Mouse (Mus musculus): ENCODE data around the gene Sirt1.
"Not testable (repeated sequence)": the region's sequence is repeated elsewhere in the genome, so short reads cannot be mapped to it uniquely, and the experiment has no call there.

Sirt1 gene

GRCm38 (mm10) chr10:63381498-63382280, at the start of gene Sirt1:
TSS of gene Sirt1 (minus strand) at chr10:63381704.
- peak; percentile 25 to 40 for DNase-seq

- peak; percentile 91 for DNase-seq
These were observed 48.3 kb upstream of the Sirt1 start, which contains the start of gene Ctnna3 for GRCm38 (mm10) chr10:63429785-63430305. TSS of gene Ctnna3 (plus strand) at chr10:63430098.

- peak; percentile 99 to 100 for DNase-seq
These were observed 47.9 kb upstream of the Sirt1 start for GRCm38 (mm10) chr10:63429380-63429779.

- peak in 1 of 2 experiments; percentile 9 for DNase-seq
These were observed 47.5 kb upstream of the Sirt1 start for GRCm38 (mm10) chr10:63429023-63429340.

GRCm38 (mm10) chr10:63428243-63429022, 46.9 kb upstream of the Sirt1 start:
- DNase-seq: peak; percentile 33 to 49

GRCm38 (mm10) chr10:63427146-63427545, 45.6 kb upstream of the Sirt1 start:
- no peak for DNase-seq

- DNase-seq: peak; percentile 44 to 48
These were observed 42.9 kb upstream of the Sirt1 start for GRCm38 (mm10) chr10:63424475-63424814.

DNA sequence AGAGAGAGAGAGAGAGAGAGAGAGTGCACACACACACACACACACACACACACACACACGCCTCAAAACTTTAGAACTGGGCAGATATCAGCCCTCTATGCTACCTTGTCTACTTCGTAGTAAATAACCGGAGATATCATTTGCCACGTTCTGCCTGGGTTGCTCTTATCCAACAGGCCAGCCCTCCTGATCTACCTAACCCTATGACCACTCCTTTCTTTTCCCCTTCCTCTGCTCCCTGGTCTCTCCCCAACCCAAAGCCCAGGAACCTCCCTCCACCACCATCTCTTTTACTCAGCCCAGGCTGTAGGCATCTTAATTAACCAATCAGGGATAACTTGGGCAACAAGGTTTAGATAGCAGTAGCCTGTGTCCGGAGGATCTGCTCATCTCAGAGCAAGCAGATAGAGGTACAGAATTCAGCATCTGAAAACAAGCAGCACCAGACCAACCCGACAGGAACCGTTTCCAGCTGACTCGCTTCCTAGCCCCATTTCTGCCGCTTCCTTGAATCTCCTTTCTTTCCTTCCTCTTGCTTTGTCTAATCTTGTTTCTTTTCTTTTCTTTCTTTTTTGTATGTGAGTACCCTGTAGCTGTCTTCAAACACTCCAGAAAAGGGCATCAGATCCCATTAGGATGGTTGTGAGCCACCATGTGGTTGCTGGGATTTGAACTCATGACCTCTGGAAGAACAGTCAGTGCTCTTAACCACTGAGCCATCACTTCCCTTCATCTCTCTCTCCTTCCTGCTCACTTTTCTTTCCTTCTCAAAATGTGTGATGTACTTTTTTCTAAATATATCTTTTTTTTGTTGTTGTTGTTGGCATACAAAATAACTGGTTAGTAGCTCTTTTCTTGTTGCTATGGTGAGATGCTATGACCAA, 42.3 kb upstream of the Sirt1 start:
- DNase-seq: no peak

GRCm38 (mm10) chr10:63422736-63422992, 41.2 kb upstream of the Sirt1 start:
- peak in 1 of 2 experiments; percentile 17 for DNase-seq

- peak; percentile 47 to 71 for DNase-seq
These were observed 40.5 kb upstream of the Sirt1 start, which contains the start of gene Gm7075 for GRCm38 (mm10) chr10:63421739-63422735. TSS of gene Gm7075 (minus strand) at chr10:63421789.

- DNase-seq: peak in 1 of 2 experiments; percentile 14
These were observed 35.6 kb upstream of the Sirt1 start for GRCm38 (mm10) chr10:63417061-63417460.

DNA sequence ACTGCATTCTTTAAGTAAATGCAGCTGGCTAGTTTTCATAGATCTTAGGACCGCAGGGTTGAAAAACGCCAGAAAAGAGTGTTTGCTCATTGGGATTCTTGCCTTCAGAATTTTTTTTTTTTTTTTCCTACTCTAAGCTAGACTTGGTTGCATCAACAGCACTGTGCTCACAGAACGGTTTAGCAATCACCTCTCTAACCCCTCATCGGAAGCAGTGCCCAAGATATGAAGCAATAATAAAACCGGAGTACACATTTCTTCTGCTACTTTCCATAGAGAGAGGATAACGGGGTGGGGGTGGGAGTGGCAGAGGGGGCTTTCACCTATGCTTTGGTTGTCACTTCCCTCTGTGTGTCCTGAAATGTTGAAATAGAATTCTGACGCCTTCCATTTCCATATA, 34.3 kb upstream of the Sirt1 start:
- DNase-seq: no peak

GRCm38 (mm10) chr10:63415287-63415686, 33.8 kb upstream of the Sirt1 start:
- DNase-seq: no peak

DNA sequence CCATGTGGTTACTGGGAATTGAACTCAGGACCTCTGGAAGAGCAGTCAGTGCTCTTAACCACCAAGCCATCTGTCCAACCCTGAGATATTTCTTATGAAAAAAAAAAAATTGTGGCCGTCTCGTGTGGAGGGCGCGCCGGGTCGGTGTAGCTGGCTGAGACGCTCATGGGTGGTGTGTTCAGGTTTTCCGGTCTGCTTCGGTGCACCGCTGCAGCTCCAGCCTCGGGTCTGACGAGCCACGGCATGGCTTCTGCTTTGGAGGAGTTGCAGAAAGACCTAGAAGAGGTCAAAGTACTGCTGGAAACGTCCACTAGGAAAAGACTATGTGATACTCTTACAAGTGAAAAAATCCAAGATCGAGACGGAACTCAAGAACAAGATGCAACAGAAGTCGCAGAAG, 31.3 kb upstream of the Sirt1 start:
- no peak for DNase-seq

DNA sequence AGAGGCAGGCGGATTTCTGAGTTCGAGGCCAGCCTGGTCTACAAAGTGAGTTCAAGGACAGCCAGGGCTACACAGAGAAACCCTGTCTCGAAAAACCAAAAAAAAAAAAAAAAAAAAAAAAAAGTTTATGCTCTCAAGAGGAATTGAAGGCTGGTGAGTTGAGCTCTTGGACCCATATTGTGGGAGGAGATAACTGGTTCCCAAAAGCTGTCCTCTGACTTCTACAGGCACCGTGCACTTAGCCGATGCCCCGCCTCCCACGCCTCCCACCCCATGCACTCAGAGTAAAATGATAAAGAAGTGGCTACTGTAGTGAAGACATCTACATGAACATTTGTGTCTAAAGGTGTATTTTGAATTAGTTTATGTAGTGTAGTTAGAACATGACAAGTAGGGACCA, 30.2 kb upstream of the Sirt1 start:
- DNase-seq: not testable (repeated sequence)

DNA sequence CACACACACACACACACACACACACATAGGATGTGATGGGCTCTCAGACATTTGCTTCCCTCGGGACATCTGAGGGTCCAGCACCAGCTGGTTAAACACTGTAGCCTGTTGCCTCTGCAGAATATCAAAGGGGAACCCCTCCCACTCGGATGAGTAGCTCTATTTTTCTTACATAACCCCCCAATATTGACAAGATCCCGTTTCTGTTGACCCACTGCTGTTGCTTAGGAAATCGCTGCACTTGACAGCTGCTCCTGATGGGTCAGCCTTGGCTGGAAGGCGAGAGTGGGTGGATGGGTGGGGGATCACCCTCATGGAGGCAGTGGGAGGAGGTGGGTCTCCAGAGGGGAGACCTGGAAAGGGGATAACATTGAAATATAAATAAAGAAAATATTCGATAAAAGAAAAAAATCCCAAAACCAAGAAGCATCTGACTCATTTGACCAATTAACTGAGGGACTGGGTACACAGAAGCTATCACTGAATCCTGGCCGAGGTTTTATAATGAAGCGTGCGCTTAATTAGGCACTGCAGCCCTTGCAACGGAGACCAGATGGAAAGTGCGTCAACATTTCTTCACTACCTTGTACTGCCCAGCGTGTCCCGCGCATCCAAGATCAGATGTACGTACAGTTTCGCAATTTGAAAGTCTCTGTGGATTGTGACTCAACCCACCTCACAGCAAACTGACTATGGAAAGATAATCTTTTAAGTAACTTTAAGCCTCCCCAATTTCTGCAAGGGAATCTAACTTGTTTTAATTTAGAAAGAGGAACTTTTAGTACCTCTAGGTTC, 28.9 kb upstream of the Sirt1 start:
- DNase-seq: no peak

GRCm38 (mm10) chr10:63403636-63404035, 22.1 kb upstream of the Sirt1 start:
- DNase-seq: no peak

GRCm38 (mm10) chr10:63402731-63403504, 21.4 kb upstream of the Sirt1 start:
- DNase-seq: peak in 1 of 2 experiments; percentile 34

DNA sequence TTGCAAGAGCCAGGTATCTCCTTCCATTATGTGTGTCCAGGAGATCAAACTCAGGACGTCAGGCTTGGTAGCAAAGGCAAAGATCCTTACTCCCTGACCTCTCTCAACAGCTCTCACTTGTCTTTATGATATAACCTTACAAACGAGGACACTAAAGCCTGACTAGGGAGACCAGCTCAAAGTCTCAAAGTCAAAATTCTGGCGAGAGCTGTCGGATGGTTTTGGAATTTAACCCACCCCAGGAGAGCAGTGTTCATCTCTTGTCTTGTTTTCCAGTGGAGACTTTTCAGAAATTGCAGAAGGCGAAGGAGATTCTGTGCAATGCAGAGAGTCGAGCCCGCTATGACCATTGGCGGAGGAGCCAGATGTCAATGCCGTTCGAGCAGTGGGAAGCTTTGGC, 15.5 kb upstream of the Sirt1 start:
- no peak for DNase-seq

GRCm38 (mm10) chr10:63388948-63389347, 7.4 kb upstream of the Sirt1 start:
- DNase-seq: no peak
